Mouse (Mus musculus): ENCODE results near the gene Spice1.

Spice1 gene

DNA sequence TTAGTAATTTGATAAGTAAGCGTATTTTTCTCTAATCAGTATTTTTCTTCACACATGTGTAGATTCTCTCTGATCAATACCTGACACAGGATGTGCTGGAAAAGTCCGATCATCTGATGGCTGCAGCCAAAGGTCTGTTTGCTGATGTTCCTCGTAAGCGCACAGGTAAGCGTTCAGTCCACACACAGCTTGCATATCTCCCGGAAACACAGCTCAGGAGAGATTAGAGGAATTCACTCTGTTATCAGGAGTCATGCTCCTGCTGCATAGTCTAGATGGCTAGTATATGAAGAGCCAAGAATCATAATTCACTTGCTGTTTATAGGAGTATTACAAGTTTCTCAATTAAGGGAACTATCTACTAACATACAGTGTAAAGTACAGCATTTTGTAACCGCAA is 18.6 kb downstream of the Spice1 start:
- DNase-seq (ENCODE audit: low spot score in 2 of 2): no peak

DNA sequence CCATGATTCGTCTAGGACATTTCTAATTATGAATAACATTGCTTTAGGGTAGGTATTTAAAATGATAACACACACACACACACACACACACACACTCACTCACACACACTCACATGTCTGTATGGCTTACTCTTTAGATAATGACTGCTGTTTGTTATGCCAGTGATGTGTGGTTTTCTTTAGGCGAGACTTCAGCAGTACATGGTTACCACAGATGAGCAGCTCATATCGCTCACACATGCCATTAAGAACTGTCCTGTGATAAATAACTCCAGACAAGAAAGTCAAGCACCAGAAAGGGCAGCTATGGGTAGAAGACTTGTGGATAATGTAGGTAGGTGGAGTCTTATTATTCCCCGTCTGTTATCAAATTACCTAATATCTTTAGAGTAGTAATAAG is 28.5 kb downstream of the Spice1 start:
- DNase-seq (ENCODE audit: low spot score in 2 of 2): no peak

DNA sequence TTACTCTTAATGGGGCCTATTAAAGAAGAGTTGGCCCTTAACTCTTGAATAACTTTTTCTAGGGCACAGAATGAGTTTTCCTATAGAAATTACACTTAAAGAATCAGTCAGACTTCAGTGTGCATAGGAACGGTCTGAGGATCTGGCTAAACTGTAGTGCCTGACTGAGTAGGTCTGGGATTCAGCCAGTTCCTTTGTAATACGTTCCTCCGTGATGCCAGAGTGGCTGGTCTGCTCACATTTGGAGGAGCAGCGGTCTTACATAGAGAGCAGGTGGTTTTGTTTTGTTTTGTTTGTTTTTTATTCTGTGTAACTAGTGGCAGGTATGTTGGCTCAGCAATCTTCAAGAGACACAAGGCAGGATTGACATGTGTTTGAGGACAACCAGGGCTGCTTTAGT is 33.1 kb downstream of the Spice1 start:
- no peak for DNase-seq (ENCODE audit: low spot score in 2 of 2)

DNA sequence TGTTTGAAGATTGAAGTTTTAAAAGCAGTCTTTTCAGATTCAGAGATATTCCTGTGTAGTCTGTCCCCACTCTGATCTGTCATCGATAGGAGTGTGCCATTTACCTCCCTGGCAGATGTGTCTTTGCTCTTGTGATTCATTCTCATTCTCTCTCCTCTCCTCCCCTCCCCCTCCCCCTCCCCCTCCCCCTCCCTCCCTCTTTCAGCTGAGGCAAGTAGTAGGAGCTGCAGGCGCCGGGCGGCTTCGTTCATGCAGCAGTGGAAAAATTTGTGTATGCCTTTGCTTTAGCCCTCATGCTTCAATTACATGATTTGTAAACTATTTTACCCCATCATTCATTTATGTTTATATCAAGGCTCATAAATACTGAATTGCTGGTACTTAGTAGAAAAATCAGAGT is 34.7 kb downstream of the Spice1 start:
- no peak for DNase-seq (ENCODE audit: low spot score in 2 of 2)

DNA sequence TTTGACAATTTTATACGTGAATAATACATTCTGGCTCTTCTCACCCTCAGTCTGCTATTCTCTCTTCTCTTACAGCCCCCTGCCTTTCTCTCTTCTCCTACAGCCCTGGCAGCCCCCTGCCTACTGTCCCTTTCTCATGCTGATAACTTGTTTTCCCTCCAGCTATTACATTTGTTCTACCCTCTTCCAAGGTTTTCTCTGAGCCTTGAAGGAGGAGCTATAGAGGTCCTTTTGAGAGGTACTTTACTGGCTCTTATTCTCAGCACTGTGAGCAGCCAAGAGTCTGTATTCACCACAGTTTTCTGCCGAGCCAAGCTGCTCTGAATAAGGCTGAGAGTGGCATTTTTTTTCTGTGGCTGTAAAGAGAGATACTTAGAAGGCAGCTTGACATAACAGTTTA is 36.6 kb downstream of the Spice1 start:
- no peak for DNase-seq (ENCODE audit: low spot score in 2 of 2)

DNA sequence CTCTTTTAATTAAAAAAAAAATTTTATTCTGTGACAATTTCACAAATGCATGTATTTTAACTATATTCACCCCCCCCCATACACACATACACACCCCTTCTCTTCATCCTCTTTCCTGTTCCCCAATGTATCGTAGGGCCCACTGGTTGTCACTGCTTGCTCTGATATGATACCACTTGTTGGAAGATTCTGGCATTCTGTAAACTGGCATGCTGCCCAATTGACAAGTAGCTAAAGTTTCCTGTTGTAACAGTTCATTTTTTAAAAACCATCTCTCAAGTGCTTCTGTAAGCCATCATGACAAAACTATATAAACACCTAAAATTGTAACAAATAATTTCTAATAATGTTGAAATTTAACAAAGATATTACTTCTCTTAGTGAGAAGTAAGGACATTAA is 37.3 kb downstream of the Spice1 start:
- DNase-seq (ENCODE audit: low spot score in 2 of 2): no peak

DNA sequence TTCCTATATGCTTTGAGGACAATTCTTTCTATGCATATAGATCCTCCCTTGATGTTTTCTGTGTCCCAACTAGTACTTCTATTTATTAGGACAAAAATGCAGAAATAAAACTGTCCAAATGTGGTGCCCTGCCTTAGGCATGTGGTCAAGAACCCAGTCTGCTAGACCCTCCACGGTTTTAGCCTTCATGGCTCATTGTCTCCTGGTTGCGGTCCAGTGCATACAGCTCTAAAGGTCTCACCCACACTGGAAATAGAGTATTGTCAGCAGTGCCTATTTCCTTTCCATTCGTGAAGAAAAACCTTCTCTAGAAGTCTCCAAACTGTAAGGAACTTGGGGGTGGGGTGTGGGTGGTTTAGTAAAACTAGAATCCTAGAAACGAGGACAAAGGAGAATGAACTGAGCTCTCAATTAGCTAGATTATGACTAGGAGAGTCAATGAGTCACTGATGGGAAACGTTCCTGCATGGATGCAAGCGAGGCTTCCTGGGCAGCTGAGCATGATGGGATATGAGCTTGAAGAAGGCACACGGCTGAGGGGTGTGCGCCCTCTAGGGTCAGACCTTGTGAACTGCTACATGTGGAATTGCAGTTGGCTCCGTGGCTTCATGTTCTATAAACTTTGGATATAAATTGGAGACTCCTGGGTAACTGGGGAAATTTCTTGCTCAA is 45.1 kb downstream of the Spice1 start:
- no peak for DNase-seq (ENCODE audit: low spot score in 2 of 2)

DNA sequence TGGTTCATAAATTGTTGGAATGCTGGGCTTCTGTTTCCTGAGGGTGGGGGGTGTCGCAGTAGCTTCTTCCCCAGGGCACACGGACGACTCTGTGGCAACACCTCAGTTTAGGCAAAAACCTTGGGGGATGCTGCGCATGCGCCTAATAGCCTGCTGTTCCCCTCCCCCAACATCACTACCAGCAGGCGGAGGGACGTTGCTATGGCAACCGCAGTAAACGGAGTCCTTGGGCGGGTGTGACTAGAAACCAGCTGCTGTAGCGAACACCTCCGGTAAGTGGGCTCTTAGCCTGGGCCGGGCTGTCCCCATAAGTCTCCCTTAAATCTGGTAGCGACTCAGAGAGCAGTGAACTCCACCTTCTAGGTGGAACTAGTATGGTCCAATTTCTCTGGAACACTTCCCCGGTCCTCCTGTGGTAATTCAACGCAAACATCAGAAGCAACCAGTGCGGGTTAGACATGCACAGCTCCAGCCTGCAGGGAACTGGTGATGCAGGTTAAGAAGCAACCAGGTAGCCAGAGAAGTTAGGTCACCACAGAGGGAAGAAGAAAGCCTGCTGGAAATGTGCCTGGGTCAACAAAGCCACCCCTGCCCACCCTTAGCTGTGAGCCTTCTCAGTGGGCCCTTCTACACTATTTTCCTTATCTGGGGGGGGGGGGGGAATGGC is 47.8 kb downstream of the Spice1 start, which contains the start of gene Cfap44:
TSS of gene Cfap44 (plus strand) at position 220 of the 667 bp plus-strand sequence.
- DNase-seq (ENCODE audit: low spot score in 2 of 2): peak; percentile 35 to 71

DNA sequence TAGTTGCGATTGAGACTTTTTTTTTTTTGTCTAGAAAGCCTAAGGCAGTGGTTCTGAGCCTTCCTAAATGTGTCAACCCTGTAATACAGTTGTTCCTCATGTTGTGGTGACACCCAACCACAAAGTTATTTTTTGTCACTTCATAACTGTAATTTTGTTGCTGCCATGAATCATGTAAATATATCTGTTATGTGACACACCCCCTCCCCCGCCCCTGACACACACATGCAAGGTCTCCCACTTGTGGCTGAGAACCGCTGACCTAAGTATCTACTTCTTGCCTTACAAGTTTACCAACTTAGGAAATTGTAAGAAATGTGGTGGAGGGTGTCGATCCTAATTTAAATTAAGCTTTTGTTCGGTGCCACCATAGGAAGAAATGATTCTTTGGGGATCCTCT is 58.0 kb downstream of the Spice1 start:
- no peak for DNase-seq (ENCODE audit: low spot score in 2 of 2)

DNA sequence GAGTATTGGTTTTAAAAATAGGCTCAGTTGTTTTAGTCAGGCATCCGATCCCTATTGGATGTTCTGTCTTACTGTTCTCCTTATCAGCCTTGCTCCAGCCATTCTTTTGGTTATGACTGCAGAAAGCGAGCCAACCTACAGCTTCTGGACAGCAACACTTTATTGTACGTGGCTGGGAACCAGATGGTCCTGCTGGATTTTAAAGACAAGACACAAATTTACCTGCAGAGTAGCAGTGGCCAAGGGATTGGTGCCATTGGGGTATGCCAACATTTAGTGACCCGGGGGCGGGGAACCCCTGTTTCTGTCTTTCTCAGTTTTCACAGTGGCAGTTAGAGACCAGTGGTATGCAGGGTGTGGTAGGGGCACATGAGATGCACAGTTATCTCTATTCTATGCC is 60.3 kb downstream of the Spice1 start:
- DNase-seq (ENCODE audit: low spot score in 2 of 2): no peak

DNA sequence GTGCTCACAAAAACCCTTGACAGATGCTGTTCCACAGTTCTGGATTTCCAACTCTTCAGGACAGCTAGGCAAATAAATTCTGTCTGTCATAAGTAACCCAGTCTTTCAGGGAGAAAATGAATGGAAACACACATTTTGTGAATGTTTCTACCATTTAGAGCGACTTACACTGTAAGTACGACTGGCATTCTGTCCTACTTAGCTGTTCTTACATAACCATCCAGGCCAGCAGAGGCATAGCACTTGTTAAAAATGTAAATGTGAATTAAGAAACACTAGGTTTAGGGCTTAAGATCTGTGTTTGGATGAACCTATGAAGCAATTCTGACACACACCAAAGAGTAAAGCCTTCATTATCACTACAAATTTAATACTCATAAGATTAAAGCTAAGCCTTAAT is 61.4 kb downstream of the Spice1 start:
- no peak for DNase-seq (ENCODE audit: low spot score in 2 of 2)

DNA sequence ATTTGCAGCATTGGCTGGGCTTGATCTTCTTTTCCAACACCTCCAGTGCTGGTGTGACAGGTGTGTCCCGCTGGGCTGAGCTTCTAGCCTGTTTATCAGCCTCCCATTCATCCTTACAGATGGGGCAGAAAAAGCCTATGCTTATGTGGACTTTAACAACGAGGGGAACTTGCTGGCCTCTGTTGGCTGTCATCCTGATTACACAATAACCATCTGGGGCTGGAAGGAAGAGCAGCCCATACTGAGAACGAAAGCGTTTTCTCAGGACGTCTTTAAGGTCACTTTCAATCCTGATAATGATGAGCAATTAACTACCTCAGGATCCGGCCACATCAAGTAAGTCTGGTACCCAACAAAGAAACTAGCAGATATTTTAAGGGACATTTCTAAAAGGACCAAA is 63.3 kb downstream of the Spice1 start:
- DNase-seq (ENCODE audit: low spot score in 2 of 2): no peak

DNA sequence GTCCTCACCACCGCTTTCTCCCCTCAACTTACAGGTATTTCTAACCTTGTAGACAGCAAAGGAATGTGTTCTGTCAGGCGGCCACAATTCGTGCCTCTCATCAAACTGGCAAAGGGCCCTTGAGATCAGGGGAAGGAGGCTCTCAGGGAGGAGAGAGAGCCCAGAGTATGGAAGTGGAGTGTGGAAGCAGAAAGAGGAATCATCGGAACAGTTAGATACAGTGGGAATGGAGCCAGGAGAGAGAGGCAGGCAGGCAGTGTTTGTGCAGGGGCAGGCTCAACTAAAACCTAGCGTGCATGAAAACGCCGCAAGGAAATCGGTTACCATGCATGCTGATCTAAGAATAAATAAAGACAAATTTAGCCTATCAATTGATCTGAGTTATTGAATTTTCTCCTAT is 70.7 kb downstream of the Spice1 start:
- DNase-seq (ENCODE audit: low spot score in 2 of 2): no peak

DNA sequence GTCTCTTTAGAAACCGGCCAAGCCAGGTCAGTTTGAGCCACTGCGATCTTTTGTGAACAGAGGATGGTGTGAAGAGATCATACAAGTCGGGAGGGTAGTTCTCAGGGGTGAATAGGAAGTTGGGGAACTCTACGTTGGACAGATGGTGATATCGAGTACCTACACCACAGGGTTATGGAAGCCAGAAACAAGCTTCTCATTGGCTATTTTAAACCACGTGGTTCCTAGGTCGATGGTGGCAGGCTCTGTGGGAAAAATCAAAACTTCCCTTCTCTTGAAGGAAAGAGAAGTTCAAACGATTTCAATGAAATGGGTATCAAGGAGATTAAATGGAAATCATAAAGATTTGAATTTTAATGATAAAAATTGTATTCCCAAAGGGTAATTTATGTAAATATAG is 74.8 kb downstream of the Spice1 start:
- no peak for DNase-seq (ENCODE audit: low spot score in 2 of 2)

DNA sequence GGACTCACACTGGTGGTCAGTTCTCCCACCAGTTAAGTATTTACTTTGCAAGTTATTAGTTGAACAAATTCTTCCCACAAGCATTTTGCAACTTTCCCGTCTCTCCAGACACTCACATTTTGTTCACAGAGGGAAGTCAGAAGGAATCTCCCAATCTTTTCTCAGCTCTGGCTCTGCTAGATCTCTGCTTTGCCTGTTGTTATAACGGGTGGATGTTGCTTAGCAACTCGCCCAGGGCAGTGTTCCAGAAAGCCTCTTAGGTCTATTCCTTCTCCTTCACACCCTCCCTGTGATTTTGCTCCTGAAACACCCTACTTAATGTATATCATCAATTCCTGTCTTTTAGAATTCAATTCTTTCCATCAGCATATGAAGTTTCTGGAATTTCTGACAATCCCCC is 76.6 kb downstream of the Spice1 start:
- no peak for DNase-seq (ENCODE audit: low spot score in 2 of 2)

DNA sequence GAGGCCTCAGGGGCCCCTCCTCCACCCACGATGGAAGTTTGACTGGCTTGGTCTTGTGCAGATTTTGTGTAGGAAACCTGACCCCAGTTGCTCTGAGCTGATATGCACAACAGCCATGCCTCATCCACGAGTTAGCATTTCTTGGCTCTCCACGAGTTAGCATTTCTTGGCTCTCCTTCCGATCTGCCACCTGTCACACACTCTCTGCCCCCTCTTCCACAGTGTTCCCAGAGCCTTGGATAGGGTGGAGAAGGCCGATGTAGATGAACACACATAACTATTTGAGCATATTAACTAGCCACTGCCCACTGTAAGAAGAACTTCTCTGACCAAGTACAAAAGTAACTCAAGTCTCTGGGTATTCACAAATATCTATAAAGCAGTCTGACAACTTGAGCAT is 81.5 kb downstream of the Spice1 start:
- no peak for DNase-seq (ENCODE audit: low spot score in 2 of 2)

DNA sequence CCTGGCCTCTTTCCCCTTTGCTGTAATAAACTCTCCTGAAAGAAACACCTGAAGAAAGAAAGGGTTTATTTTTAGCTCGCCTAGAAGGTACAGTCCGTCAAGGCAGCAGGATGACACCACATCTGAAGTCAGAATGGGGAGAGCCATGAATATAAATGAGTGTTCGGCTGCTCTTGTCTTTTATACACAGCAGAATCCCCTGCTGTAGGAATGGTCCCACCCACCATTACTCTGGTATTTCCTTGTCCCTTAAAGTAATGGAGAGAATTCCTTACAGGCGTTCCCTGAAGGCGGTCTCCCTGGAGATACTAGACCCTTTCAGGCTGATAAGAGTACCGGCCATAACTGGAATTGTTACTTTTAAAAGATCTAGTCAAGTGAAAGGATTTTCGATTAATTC is 83.1 kb downstream of the Spice1 start:
- DNase-seq (ENCODE audit: low spot score in 2 of 2): no peak

DNA sequence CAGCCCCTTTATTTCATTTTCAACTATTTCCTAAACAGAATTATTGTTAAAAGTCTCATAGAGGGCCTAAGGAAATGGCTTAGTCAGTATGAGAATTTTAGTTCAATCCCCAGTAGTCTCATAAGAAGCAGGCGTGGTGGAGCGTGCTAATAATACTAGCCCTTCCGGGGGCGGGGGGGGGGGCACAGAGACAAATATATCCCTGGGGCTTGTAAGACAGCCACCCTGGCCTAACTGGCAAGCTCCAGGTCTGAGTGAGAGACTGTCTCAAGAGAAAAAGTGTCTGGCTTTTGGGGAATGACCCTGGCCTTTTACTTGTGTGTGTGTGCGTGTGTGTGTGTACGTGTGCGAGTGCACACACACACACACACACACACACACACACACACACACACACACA is 88.0 kb downstream of the Spice1 start:
- DNase-seq (ENCODE audit: low spot score in 2 of 2): no peak

DNA sequence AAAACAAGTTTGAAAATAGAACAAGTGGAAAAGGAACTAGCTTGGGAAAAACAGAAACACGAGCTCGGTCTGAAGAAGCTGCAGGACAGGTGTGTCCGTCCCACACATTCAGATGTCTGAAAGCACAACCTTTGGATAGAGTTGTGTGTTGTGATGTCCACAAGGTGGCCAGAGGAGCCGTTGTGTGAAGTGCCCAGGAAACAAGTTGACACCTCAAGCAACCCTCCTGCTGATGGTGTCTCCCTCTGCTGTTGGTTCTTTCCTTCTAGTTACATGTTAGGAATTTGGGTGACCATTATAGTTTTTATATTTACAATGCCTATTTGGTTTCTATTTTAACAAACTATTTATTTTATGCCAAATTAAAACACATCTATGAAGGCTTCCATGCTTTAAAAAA is 88.6 kb downstream of the Spice1 start:
- no peak for DNase-seq (ENCODE audit: low spot score in 2 of 2)
